In genomic region chr13:41291466-41291974, GRCm38 (mm10) we compare ENCODE assay signal across 20 mouse cellular contexts. TPM values are rescaled to one million over a fixed set of nuclear protein-coding genes. Genes with fewer than 3 reads are reported as not detected.
"Had no signal": no experiment of that assay in that cellular context is flagged by ENCODE, and none has a peak within 500 bp of the region (broad histone marks: within the 10 kb centered on the region; RNA-seq: fewer than 3 reads in every experiment).

No protein-coding gene starts in this region.

- ATAC-seq: liver, postnatal 0 days; lung, postnatal 0 days; midbrain, embryonic 16.5 days had no signal

- H3K27me3 ChIP-seq: liver, embryonic 15.5 days; lung, embryonic 15.5 days; midbrain, embryonic 12.5 days; neural tube, embryonic 13.5 days; neural tube, embryonic 15.5 days; stomach, embryonic 15.5 days had no signal

- H3K36me3 ChIP-seq: liver, embryonic 15.5 days; lung, embryonic 15.5 days; midbrain, embryonic 12.5 days; neural tube, embryonic 13.5 days; neural tube, embryonic 15.5 days; stomach, embryonic 15.5 days had no signal

- DNase-seq: liver, postnatal 0 days; lung, adult 2 months; lung, postnatal 14 days; lung, postnatal 36 days; midbrain, embryonic 14.5 days; right cerebral cortex, postnatal 25 days; right cerebral cortex, postnatal 4 days; spleen, adult 18-20 months; thymus, adult 2 months; thymus, postnatal 25 days; thymus, postnatal 4 days had no signal

RNA-seq across cellular contexts. Expression of gene Gm17364, which starts 17.7 kb away (rescaled TPM):
- total RNA-seq: megakaryocyte progenitor cell, adult 5-6 weeks had no signal
